Mouse (Mus musculus): ENCODE results near the gene Odf4.

GRCm38 (mm10) chr11:68970232-68970631, 43.4 kb upstream of the Odf4 start:
- no peak for TF ChIP-seq CTCF (IDR thresholded peaks at IDR 0.05; ENCODE audit: low read depth)
- no peak for TF ChIP-seq EP300 (optimal IDR thresholded peaks at IDR 0.05)
